Mouse (Mus musculus) liver, embryonic 16.5 days (tissue): Measurements from ENCODE around the gene Acyp2. TPM values are rescaled to one million over a fixed set of nuclear protein-coding genes. Genes with fewer than 3 reads are reported as not detected.

Experiments used
- ATAC-seq: fragments of 200-750 bp; cut with Nextera tagmentation; 2 replicates; pipeline ENCODE4 v1.8.0; 2017; ENCODE audit warnings: low read depth, mild to moderate bottlenecking, moderate number of reproducible peaks, moderate library complexity
- H3K27ac ChIP-seq: fragments of 300-500 bp; sonication (generic); 2 replicates; pipeline ENCODE4 v1.5.1; 2014; ENCODE audit warnings: mild to moderate bottlenecking, low read length
- H3K27me3 ChIP-seq: fragments of 300-500 bp; sonication (generic); 2 replicates; pipeline ENCODE4 v1.6.1; 2014; ENCODE audit warnings: low read depth, low read length, mixed read lengths; ENCODE audit not compliant: control insufficient read depth, insufficient read depth
- H3K36me3 ChIP-seq: fragments of 300-500 bp; sonication (generic); 2 replicates; pipeline ENCODE4 v1.6.1; 2014; ENCODE audit warnings: mild to moderate bottlenecking; ENCODE audit not compliant: control insufficient read depth, insufficient read depth
- H3K4me1 ChIP-seq: fragments of 300-500 bp; sonication (generic); 2 replicates; pipeline ENCODE4 v1.6.1; 2014; ENCODE audit warnings: low read depth, low read length, mixed read lengths; ENCODE audit not compliant: control insufficient read depth
- H3K4me2 ChIP-seq: fragments of 300-500 bp; sonication (generic); 2 replicates; pipeline ENCODE4 v1.6.1; 2014; ENCODE audit warnings: low read depth, low read length, mixed read lengths
- H3K4me3 ChIP-seq: fragments of 300-500 bp; sonication (generic); 2 replicates; pipeline ENCODE4 v1.5.1; 2014; ENCODE audit warnings: low read depth, mild to moderate bottlenecking, low read length
- H3K9ac ChIP-seq: fragments of 300-500 bp; sonication (generic); 2 replicates; pipeline ENCODE4 v1.6.1; 2014; ENCODE audit warnings: low read depth, low read length
- H3K9me3 ChIP-seq: fragments of 300-500 bp; sonication (generic); replicated peaks from 2 replicates; pipeline ENCODE4 v1.6.1; 2016; ENCODE audit warnings: low read length; ENCODE audit not compliant: control insufficient read depth
- WGBS: fragments of 180-500 bp; shearing (Covaris S2); extraction: QIAGEN DNeasy Blood & Tissue Kit; methylation state at CpG from one replicate; pipeline ENCODE4 v1.1.7; 2014; ENCODE audit not compliant: insufficient replicate concordance; 5-methylcytosine and 5-hydroxymethylcytosine counted together
- polyA plus RNA-seq: library from polyadenylated mRNA; unstranded; fragments of >200 nt; fragmentation: Nextera tagmentation; extraction: Ambion mirVana; gene quantifications from 2 replicates; pipeline ENCODE4 v1.2.1, GENCODE M21; 2015

Gene Acyp2
- polyA plus RNA-seq, result 2.0 and 3.4 TPM in 2 replicates

GRCm38 (mm10) chr11:30649001-30649637, at the start of gene Acyp2:
TSS of gene Acyp2 (minus strand) at chr11:30649587.
- WGBS, result under 1% methylated on average over 40 of the region's 40 CpGs
- peak; percentile 98 for ATAC-seq
- H3K36me3 ChIP-seq, result no peaks in the 10 kb centered on the region
- H3K4me1 ChIP-seq, result no peaks in the 10 kb centered on the region
- peak within 1 kb of the TSS; percentile 79 for H3K9ac ChIP-seq
- peak within 1 kb of the TSS; percentile 77 for H3K4me3 ChIP-seq
- peak within 1 kb of the TSS; percentile 73 for H3K27ac ChIP-seq
- no peaks in the 10 kb centered on the region for H3K9me3 ChIP-seq
- H3K27me3 ChIP-seq, result no peaks in the 10 kb centered on the region
- H3K4me2 ChIP-seq, result peak within 1 kb of the TSS; percentile 81

- H3K4me3 ChIP-seq, result no peak overlapping the region
- no peak overlapping the region for H3K27ac ChIP-seq
- no peaks in the 10 kb centered on the region for H3K36me3 ChIP-seq
- ATAC-seq, result no peak
- H3K4me1 ChIP-seq, result no peaks in the 10 kb centered on the region
- no peak overlapping the region for H3K4me2 ChIP-seq
- WGBS, result 51% methylated on average over 1 of the region's 1 CpGs
- no peak overlapping the region for H3K9ac ChIP-seq
- no peaks in the 10 kb centered on the region for H3K9me3 ChIP-seq
- H3K27me3 ChIP-seq, result no peaks in the 10 kb centered on the region
Measured at GRCm38 (mm10) chr11:30689421-30689820, 40.0 kb upstream of the Acyp2 start.

GRCm38 (mm10) chr11:30676086-30676485, 26.7 kb upstream of the Acyp2 start:
- WGBS, result 64% methylated on average over 1 of the region's 1 CpGs
- Histone ChIP-seq H3K4me2 (no peak overlapping the region), H3K9me3 (no peaks in the 10 kb centered on the region), H3K27me3 (no peaks in the 10 kb centered on the region), H3K4me3 (no peak overlapping the region), H3K36me3 (no peaks in the 10 kb centered on the region), H3K9ac (no peak overlapping the region), H3K27ac (no peak overlapping the region), H3K4me1 (no peaks in the 10 kb centered on the region)
- no peak for ATAC-seq

- H3K27ac ChIP-seq, result no peak overlapping the region
- 36% methylated on average over 1 of the region's 1 CpGs for WGBS
Measured at GRCm38 (mm10) chr11:30672719-30673118, 23.3 kb upstream of the Acyp2 start.

GRCm38 (mm10) chr11:30663001-30663400, 13.6 kb upstream of the Acyp2 start:
- Histone ChIP-seq H3K36me3 (no peaks in the 10 kb centered on the region), H3K4me2 (no peak overlapping the region), H3K9me3 (no peaks in the 10 kb centered on the region), H3K27me3 (no peaks in the 10 kb centered on the region), H3K4me1 (no peaks in the 10 kb centered on the region), H3K9ac (no peak overlapping the region), H3K4me3 (no peak overlapping the region), H3K27ac (no peak overlapping the region)
- ATAC-seq, result no peak
- 59% methylated on average over 3 of the region's 3 CpGs for WGBS

More at GRCm38 (mm10) chr11:30672719-30673118, 23.3 kb upstream of the Acyp2 start:
- no peak for ATAC-seq
- no peaks in the 10 kb centered on the region for H3K9me3 ChIP-seq
- H3K27me3 ChIP-seq, result no peaks in the 10 kb centered on the region
- no peaks in the 10 kb centered on the region for H3K36me3 ChIP-seq
- H3K4me3 ChIP-seq, result no peak overlapping the region
- no peaks in the 10 kb centered on the region for H3K4me1 ChIP-seq
- no peak overlapping the region for H3K4me2 ChIP-seq
- no peak overlapping the region for H3K9ac ChIP-seq

- WGBS, result 38% methylated on average over 2 of the region's 2 CpGs
- H3K4me2 ChIP-seq, result no peak overlapping the region
- no peak for ATAC-seq
- no peaks in the 10 kb centered on the region for H3K27me3 ChIP-seq
- no peak overlapping the region for H3K4me3 ChIP-seq
- H3K36me3 ChIP-seq, result no peaks in the 10 kb centered on the region
- no peaks in the 10 kb centered on the region for H3K9me3 ChIP-seq
- no peak overlapping the region for H3K9ac ChIP-seq
- no peaks in the 10 kb centered on the region for H3K4me1 ChIP-seq
- no peak overlapping the region for H3K27ac ChIP-seq
Measured at GRCm38 (mm10) chr11:30662591-30662990, 13.2 kb upstream of the Acyp2 start.

GRCm38 (mm10) chr11:30657069-30657468, 7.7 kb upstream of the Acyp2 start:
- H3K27me3 ChIP-seq, result no peaks in the 10 kb centered on the region
- ATAC-seq, result no peak
- WGBS, result 20% methylated on average over 2 of the region's 2 CpGs
- H3K9me3 ChIP-seq, result no peaks in the 10 kb centered on the region
- H3K4me2 ChIP-seq, result no peak overlapping the region
- H3K4me1 ChIP-seq, result no peaks in the 10 kb centered on the region
- H3K4me3 ChIP-seq, result no peak overlapping the region
- no peak overlapping the region for H3K27ac ChIP-seq
- H3K9ac ChIP-seq, result no peak overlapping the region
- H3K36me3 ChIP-seq, result no peaks in the 10 kb centered on the region

- ATAC-seq, result no peak
- Histone ChIP-seq H3K4me1 (no peaks in the 10 kb centered on the region), H3K9me3 (no peaks in the 10 kb centered on the region), H3K27me3 (no peaks in the 10 kb centered on the region), H3K4me2 (no peak overlapping the region), H3K9ac (no peak overlapping the region), H3K36me3 (no peaks in the 10 kb centered on the region), H3K27ac (no peak overlapping the region), H3K4me3 (no peak overlapping the region)
- WGBS, result 65% methylated on average over 4 of the region's 4 CpGs
Measured at GRCm38 (mm10) chr11:30656060-30656459, 6.7 kb upstream of the Acyp2 start.

GRCm38 (mm10) chr11:30650416-30650815, 1.0 kb upstream of the Acyp2 start:
- Histone ChIP-seq H3K9me3 (no peaks in the 10 kb centered on the region), H3K4me3 (no peak overlapping the region), H3K36me3 (no peaks in the 10 kb centered on the region), H3K4me1 (no peaks in the 10 kb centered on the region), H3K9ac (no peak overlapping the region), H3K27ac (no peak overlapping the region), H3K4me2 (no peak overlapping the region), H3K27me3 (no peaks in the 10 kb centered on the region)
- 72% methylated on average over 1 of the region's 1 CpGs for WGBS
- no peak for ATAC-seq
